Mouse (Mus musculus) cerebellum, adult 11 months (tissue): Measurements from ENCODE around the gene Defb19.

Source experiments
- DNase-seq: peaks from one replicate; pipeline ENCODE4 v3.0.0; 2022

Defb19 gene

GRCm38 (mm10) chr2:152580107-152580506, at the start of gene Defb19:
Gene Defb19 (minus strand): TSS chr2:152580312.
- no peak for DNase-seq

- DNase-seq: no peak
Measured at GRCm38 (mm10) chr2:152629904-152630303, 49.8 kb upstream of the Defb19 start.

GRCm38 (mm10) chr2:152629239-152629638, 49.1 kb upstream of the Defb19 start:
- no peak for DNase-seq

GRCm38 (mm10) chr2:152628066-152628465, 48.0 kb upstream of the Defb19 start:
- no peak for DNase-seq

- DNase-seq: no peak
Measured at GRCm38 (mm10) chr2:152626774-152627591, 46.9 kb upstream of the Defb19 start, which contains the start of gene Rem1. Gene Rem1 (plus strand): TSS chr2:152626951.

GRCm38 (mm10) chr2:152625256-152625655, 45.1 kb upstream of the Defb19 start:
- DNase-seq: no peak

DNA sequence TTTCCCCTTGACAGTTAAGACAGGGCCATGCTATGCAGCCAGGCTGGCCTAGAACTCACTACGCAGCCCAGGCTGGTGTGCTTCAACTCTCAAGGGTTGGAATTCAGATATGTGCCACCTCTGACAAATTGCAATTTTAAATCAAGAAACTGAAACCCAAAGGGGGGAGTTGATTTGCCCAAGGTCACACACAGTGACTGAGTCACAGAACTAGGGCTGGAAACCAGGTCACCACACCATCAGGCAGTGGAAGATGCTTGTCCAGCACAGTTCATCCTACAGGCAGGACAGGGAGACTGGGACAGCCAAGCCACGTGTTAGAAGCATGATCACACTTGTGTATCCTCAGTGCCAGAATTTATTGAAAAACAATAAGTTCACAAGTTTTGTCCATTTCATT, 44.5 kb upstream of the Defb19 start:
- DNase-seq: no peak

- no peak for DNase-seq
Measured at GRCm38 (mm10) chr2:152622953-152623352, 42.8 kb upstream of the Defb19 start, which contains the start of gene Defb25. Gene Defb25 (minus strand): TSS chr2:152623053.

DNA sequence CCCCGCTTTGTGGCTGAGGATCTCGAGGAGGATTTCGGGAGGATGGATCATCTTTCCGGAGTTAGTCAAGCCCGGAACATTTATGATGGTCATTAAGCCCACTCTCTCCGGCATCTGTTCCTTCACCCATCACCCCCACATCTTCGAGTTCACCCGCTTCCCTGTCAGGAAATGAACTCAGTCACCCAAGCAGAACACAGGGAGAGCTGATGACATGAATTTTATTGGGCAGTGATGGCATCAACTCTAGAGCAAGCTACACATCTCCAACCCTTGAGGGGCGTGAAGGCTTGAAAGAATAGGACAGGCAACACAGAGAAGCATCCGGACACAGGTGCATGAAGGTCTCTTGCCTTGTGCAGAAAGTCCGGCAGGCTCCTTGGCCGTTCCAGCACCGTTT, 42.0 kb upstream of the Defb19 start:
- DNase-seq: no peak

- DNase-seq: no peak
Measured at GRCm38 (mm10) chr2:152620367-152621134, 40.4 kb upstream of the Defb19 start.

GRCm38 (mm10) chr2:152617374-152617773, 37.3 kb upstream of the Defb19 start:
- no peak for DNase-seq

GRCm38 (mm10) chr2:152616470-152616869, 36.4 kb upstream of the Defb19 start:
- no peak for DNase-seq

GRCm38 (mm10) chr2:152615563-152615962, 35.5 kb upstream of the Defb19 start:
- no peak for DNase-seq

- DNase-seq: no peak
Measured at GRCm38 (mm10) chr2:152612193-152612592, 32.1 kb upstream of the Defb19 start.

GRCm38 (mm10) chr2:152608719-152609118, 28.6 kb upstream of the Defb19 start:
- no peak for DNase-seq

DNA sequence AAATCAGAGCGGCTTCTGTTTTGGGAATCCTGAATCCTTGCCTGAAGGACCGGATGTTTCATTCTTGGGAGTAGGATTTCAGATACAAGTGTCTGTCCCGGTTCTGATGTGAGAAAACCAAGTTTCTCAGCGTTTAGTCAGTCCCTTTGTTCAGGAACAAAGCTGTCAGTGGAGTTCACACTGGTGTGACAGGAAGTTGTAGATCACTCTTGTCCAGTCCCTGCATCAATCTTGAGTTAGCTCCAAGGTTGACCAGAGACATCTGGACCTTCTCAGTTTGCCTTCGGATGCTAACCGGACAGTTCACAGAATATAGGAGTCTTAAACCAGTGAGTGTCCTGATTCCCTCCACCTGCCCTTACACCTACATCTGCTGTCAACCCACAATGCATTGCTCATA, 27.6 kb upstream of the Defb19 start:
- DNase-seq: no peak

DNA sequence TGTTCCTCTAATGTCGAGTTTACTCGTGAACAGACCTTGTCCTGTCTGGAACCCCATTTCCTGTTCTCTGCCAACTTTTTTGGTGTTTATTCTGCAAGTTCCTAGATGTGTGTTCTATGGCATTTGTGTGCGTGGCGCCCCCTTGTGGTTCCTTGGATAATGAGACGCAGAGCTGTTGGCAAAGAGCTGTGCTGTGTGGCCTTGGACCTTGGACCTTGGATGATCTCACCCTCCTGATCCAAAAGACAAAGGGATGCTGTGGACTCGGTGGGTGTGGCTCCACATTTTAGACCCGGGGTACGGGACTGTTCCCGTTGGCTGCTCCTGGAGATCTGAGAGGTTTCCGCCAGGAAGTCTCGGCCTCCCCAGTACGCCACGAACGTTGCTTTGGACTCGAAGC, 23.9 kb upstream of the Defb19 start, which contains the start of gene Defb36:
Gene Defb36 (plus strand): TSS at position 271 of the 400 bp plus-strand sequence.
- no peak for DNase-seq

DNA sequence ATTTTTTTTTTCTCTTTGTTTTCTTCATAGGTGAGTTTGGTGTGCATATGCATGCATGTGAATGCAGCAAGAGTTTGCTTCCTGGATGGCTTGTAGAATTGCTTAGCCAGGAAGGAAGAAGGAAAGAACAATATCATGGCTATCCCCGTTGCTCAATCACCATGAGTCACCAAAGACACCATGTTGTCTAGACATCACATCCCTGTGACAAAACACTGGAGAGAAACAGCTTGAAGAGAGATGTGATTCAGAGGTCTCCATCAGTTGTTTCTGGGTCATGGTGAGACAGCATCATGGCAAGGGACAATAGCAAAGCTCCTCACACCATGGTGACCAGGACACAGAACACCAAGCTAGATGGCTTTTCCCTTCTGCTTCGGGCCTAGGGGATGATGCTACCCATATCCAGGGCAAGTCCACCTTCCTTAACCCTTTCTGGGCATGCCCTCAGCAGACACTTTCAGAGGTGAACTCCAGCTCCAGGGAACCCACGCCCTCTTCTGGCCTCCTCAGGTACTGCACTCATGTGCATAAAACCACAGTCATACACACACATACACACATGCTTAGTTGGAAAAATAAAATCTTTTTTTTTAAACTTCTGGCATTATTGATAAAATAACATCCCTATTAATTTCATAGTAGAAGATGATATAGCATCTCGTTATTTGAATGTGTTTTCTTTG, 21.3 kb upstream of the Defb19 start:
- DNase-seq: no peak

DNA sequence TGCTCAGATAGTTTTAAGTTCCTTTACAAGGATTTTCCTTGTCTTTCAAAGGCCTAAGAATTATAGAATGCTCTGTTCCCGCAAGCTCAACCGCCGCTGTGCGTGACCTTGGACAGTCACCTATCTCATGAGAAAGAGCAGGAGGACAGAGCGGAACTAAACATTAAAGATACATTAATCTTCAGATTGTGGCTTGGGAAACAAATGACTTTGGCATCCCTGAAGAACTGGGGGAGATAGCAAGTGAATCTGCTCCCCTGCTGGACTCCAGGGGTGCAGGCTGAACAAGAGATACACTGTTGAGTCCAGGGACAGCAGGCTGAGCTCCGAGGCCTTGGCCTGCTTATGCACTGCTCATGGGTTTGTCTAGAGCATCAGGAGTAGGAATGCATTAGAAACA, 20.0 kb upstream of the Defb19 start:
- no peak for DNase-seq

DNA sequence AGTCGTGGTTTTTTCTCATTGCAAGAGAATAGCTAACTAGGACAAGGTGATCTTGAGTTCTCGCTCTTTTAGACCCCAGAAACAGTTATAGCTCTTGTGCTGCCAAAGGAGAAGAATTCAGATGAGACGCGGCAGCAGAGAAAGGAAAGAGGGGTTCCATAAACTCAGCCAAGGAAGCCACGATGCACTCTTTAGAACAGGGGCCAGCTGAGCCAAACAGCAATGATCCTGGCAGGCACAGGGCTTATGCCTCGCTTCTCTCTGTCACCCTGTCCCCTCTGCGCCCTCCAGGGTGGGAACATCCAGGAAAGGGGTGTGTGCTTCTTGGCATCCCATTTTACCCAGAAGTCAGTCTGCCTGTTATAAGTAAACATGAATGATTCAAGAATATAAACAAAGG, 19.2 kb upstream of the Defb19 start, which contains the start of gene Defb45:
Gene Defb45 (minus strand): TSS at position 101 of the 400 bp plus-strand sequence.
- no peak for DNase-seq

GRCm38 (mm10) chr2:152589021-152589420, 8.9 kb upstream of the Defb19 start:
- DNase-seq: no peak

DNA sequence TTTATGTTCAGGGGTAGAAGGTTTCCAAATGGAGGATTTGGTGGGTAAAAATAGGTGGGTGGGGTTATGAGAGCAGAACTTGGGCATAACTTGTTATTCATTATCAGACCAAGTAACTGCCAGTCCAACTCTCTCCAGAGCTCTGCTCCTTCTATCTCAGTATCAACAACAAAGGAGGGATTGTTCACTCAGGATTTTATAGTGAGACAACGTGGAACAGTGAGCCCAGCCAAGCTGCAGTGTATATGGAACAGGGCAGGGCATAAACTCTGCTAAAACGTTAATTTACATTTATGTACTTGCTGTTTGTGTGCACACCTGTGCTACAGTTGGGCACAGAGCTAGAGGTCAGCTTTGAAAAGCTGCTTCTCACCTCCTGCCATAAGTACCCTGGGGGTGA, 8.3 kb upstream of the Defb19 start:
- no peak for DNase-seq

- DNase-seq: no peak
Measured at GRCm38 (mm10) chr2:152586926-152587560, 6.9 kb upstream of the Defb19 start.
